Mouse (Mus musculus) kidney, postnatal 14 days (tissue): Measurements from ENCODE around the gene Mxra7.

Source experiments
- DNase-seq: peaks from one replicate; pipeline ENCODE4 v3.0.0; 2022; ENCODE audit warnings: mixed read lengths

The Mxra7 gene

GRCm38 (mm10) chr11:116764946-116765345 is 62.9 kb downstream of the Mxra7 start:
- no peak for DNase-seq

GRCm38 (mm10) chr11:116764346-116764745 is 63.5 kb downstream of the Mxra7 start:
- DNase-seq = no peak

GRCm38 (mm10) chr11:116755191-116755590 is 72.7 kb downstream of the Mxra7 start:
- DNase-seq = no peak

DNA sequence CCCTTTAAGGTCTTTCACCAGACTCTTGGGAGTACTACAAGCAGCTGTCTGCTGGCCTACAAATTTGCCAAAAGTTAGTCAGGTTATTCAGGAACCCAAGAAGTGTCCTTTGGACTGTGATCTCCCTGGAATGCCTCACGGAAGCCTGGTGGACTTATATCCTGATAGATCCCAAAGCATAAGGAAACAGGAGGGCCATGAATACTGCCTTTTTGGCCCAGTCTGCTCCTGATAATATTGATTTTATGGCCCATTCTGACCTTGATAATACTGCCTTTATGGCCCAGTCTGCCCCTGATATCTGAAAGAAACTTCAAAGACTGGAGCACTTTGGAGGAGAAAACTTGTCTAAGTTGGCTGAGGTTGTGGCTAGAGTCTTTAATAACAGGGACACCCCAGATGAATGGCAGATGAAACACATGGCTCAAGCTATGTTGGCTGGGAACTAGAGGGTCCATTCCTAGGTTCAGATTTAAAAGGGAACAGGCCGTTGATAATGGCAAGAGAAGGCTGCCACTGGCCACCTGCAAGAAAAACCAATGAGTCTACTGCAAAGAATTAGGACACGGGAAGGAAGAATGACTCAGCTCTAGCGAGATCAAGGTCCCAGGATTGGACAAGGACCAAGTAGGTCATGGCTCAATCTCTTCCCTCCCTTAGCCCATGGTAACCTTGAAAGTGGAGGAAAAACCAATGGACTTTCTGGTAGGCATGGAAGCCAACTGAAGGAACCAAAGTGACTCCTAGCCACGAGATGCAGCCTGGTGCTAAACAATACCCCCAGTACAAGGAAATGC is 74.0 kb downstream of the Mxra7 start:
- DNase-seq = no peak
